Mouse (Mus musculus): ENCODE measurements around the gene Ttc28. TPM values are rescaled to one million over a fixed set of nuclear protein-coding genes. Genes with fewer than 3 reads are reported as not detected.
"Not testable (repeated sequence)": the region's sequence is repeated elsewhere in the genome, so short reads cannot be mapped to it uniquely, and the experiment has no call there.

Ttc28 gene
- total RNA-seq, 2 experiments from 2014 or later: 0.51 to 2.5 TPM

DNA sequence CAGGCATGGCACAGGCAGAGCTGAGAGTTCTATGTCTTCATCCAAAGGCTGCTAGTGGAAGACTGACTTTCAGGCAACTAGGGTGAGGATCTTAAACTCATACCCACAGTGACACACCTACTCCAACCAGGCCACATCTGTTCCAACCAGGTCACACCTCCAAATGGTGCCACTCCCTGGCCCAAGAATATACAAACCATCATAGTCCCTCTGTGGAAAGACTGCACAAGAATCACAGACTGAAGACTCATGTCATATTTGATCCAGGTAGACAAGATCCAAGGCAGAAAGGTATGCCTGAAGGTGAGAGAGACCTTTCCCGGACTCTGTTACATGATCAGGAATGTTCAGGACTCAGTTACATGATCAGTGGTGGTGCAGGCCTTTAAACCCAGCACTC, 1.1 kb upstream of the Ttc28 start:
- ATAC-seq (replicated peaks; ENCODE audit: low FRiP score, poor library complexity, severe bottlenecking): not testable (repeated sequence)

DNA sequence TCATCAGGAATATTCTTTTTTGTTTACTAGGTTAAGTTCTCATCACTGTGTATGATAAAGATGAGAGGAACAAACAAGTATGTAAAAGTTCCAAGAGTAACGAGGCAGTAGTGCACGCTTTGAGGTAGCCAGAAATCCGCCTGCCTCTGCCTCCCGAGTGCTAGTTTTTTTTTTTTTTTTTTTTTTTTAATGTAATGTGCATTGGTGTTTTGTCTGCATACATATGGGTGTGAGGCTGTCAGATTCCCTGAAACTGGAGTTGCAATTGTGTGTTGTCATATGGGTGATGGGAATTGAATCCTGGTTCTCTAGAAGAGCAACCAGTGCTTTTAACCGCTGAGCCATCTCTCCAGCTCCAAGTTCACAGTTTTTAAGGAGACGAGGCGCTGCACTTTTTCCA, 561 bp upstream of the Ttc28 start:
- no peak for ATAC-seq (replicated peaks; ENCODE audit: low FRiP score, poor library complexity, severe bottlenecking)

DNA sequence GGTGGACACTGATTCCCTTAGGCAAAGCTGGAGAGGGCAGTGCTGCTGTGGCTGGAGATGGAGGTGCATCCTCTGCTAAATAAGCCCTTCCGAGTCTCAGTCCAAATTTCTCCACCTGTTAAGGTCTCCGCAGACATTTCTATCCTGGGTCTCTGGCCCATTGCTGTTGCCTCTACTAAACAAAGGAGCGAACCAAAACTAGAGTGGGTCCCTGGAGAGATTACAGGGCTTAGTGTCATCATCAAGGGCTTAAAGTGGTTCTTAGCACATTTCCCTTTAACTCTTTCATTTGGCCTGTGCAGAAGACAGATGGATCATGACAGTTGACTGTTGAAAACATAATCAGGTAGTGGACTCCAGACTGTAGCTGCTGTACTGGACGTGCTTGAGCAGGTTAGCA, 9.0 kb downstream of the Ttc28 start:
- ATAC-seq (replicated peaks; ENCODE audit: low FRiP score, poor library complexity, severe bottlenecking): no peak

DNA sequence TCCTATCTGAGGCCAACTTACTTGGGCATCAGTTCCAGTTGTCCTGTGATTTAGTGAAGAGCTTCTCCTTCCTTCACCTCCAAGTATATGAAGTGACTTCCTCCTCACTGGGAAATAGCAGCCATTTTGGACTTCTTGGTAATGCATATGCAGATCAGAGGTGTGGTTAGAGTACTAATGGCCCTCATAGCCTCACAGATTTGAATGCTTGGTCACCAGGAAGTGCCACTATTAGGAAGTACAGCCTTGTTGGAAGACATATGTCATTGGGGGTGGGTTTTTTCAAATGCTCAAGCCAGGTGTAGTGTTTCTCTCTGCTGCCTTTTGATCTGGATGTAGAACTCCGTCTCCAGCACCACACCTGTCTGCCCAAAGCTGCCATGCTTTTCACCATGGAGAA, 10.3 kb downstream of the Ttc28 start:
- no peak for ATAC-seq (replicated peaks; ENCODE audit: low FRiP score, poor library complexity, severe bottlenecking)

DNA sequence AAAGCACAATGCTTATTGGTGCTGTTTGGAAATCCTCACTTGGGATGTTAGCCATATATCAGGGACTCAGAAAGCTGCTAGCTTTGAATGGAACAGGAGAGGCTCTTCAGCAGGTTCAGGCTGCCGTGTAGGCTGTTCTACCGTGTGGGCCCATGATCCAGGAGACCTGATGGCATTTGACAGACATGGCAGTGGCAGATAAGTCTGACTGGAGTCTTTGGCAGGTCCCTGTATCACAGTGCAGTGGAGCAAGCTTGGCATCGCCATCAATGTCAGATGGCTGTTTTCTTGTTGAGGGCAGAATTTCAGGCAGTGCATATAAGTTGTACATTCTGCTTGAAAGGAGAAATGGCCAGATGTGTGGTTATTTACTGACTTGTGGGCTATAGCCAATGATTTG, 11.0 kb downstream of the Ttc28 start:
- ATAC-seq (replicated peaks; ENCODE audit: low FRiP score, poor library complexity, severe bottlenecking): no peak

DNA sequence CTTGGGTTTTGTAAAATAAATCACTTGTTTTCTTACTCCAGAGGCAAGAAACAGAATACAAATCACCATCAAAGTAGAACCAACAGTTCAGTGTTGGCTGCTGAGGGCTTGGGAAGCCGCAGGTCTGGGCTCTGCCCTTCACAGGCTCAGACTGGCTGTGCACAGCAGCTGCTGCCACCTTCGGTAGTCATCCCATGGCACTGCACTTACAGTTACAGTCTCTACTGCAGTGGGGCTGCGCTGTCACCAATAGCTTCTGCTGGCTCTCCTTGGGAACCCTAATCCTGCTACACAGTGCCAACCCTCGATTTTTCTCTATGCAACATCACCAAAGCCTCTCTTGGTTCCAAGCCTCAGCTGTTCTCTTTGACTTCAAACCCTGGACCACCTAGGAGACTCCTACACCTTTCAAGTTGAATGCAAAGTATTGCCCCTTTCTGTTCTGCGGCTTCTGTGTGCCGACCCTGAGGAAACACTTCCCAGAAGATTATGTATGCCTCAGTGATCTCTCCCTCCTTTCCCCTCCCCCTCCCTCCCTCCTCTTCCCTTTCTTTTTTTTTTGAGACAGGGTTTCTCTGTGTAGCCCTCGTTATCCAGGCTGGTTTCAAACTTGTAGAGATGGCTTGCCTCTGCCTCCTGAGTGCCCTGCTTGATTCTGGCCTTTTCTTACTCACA, 17.6 kb downstream of the Ttc28 start:
- ATAC-seq (replicated peaks; ENCODE audit: low FRiP score, poor library complexity, severe bottlenecking): no peak

DNA sequence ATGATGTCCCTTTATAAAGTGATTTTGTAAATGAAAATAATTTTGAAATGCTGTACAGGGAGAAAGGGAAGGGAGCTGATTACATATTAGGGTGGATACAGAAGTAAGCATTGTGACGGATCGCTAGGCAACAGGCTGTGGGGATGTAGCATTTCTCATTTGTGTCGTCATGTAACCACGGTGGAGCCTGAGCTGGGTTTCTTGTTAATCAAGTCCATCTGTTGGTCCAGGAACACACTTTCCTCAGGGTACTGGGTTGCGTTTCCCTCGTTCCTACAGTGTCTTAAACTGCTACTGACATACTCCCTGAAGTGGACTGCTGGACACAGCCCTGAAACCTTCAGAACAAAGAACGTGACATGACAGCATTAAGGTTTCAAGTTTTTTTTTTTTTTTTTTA, 18.6 kb downstream of the Ttc28 start:
- no peak for ATAC-seq (replicated peaks; ENCODE audit: low FRiP score, poor library complexity, severe bottlenecking)

DNA sequence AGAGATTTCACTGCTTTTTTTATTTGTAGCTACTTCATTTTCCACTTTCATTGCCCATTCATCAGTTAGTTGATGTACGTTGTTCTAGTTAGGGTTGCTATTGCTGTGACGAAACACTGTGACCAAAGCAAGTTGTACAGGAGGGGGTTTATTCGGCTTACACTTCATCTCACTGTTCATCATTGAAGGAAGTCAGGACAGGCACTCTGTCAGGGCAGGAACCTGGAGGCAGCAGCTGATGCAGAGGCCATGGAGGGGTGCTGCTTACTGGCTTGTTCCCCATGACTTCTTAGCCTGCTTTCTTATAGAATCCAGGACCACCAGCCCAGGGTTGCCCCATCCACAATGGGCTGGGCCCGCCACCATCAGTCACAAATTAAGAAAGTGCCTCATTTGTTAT, 19.2 kb downstream of the Ttc28 start:
- ATAC-seq (replicated peaks; ENCODE audit: low FRiP score, poor library complexity, severe bottlenecking): no peak

DNA sequence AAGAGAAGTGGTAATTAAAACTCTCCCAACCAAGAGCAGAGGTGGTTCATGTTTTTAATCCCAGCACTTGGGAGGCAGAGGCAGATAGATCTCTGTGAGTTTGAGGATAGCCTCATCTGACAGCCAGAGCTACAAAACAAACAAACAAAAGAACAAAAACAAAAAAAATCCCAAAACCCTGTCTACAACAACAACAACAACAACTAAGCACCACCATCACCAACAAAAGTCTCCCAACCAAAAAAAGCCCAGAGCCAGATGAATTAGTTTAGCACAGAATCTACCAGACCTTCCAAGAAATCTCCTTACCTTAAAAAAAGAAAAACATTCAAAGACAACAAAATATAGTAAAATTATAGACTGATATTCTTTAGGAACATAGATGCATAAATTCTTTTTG, 20.7 kb downstream of the Ttc28 start:
- no peak for ATAC-seq (replicated peaks; ENCODE audit: low FRiP score, poor library complexity, severe bottlenecking)

DNA sequence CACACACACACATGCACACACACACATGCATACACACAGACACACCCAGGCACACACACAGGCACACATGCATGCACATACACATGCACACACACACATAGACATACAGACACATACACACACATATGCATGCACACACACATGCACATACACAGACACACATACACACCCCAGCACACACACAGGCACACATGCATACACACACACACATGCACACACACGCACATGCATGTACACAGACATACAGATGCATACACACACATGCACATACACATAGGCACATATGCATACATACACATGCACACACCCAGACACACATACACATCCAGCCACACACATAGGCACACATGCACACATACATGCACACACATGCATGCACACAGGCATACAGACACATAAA, 27.1 kb downstream of the Ttc28 start:
- ATAC-seq (replicated peaks; ENCODE audit: low FRiP score, poor library complexity, severe bottlenecking): no peak

DNA sequence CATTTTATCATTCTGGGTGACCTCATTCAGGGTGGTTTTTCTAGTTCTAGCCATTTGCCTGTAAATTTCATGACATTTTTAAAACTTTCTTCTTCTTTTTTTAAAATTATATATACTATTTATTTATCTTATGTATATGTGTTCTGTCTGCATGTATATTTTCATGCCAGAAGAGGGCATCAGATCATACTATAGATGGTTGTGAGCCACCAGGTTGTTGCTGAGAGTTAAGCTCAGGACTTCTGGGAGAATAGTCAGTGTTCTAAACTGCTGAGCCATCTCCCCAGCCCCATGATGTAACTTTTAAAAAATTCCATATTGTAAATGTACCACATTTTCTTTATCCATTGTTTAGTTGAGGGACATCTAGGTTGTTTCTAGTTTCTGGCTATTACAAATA, 29.3 kb downstream of the Ttc28 start:
- ATAC-seq (replicated peaks; ENCODE audit: low FRiP score, poor library complexity, severe bottlenecking): no peak

DNA sequence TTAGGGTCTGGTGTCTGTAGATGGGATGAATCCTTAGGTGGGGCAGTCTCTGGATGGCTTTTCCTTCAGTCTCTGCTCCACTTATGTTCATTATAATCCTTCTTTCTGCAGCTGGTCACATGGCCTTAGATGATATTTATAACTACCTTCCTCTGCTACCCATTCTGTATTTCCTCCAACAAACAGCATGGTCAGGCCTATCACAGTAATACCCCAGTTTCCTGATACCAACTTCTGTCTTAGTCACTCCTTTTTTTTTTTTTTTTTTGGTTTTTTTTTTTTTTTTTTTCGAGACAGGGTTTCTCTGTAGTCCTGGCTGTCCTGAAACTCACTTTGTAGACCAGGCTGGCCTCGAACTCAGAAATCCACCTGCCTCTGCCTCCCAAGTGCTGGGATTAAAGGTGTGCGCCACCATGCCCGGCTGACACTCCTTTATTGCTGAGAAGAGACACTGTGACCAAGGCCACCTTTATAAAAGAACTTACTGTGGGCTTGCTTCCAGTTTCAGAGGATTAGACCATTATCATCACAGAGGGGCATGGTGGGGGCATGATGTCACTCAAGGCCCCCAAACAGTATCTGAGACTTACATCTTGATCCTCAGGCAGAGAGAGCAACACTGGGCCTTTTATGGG, 30.5 kb downstream of the Ttc28 start:
- ATAC-seq (replicated peaks; ENCODE audit: low FRiP score, poor library complexity, severe bottlenecking): no peak

DNA sequence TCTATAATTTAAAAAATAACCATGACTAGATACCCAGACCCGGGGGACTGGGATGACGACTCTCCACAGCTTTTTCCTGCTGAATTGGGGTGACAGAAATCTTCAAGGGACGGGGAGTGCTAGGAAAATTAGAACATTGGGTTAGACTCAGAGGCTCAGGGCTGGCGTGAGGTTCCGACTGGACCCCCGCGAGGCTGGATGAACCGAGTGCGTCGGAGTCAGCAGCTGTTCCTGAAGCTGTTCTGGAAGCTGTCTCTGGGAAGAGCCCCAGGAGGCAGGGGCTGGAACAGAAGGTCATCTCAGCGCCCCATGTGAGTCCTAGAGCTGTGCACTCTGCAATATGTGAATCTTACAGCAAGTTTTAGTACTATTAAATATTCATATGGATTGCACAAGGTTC, 35.3 kb downstream of the Ttc28 start:
- ATAC-seq (replicated peaks; ENCODE audit: low FRiP score, poor library complexity, severe bottlenecking): no peak

DNA sequence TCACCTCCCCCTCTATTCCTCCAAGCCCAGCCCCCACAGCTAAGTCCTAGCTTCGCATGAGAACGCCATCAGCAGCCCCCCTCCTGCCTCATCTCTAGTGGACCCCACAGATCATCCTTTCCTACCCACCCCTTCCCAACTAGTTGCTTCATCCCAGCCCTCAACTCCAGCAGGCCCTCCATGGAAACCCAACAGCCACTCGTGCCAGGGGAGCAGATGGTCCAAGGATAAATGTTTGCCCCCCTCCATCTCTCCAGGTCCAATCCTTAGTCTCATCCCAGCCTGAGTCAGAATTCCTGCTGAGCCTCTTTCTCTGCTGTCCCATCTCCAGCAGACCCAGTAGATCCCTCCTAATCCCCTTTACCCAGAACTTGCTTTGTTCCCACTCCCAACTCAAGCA, 36.6 kb downstream of the Ttc28 start:
- ATAC-seq (replicated peaks; ENCODE audit: low FRiP score, poor library complexity, severe bottlenecking): no peak

DNA sequence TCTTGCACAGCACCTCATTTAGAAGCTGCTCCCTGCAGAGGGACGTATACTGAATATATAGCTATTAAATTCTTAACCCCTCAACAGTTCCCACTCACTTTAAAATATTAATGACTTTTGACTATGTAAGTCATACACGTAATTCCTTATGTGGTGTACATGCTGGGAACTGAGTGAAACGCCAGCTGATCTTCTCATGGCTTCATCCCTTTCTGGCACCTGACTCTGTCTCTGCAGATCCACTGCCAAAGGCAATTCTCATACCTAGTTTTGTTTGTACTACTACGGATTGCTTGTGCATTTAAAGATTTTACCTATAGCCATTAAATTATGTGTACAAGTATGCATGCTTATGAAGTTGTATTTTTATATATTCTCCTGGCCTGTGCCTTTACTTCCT, 39.9 kb downstream of the Ttc28 start:
- ATAC-seq (replicated peaks; ENCODE audit: low FRiP score, poor library complexity, severe bottlenecking): no peak

DNA sequence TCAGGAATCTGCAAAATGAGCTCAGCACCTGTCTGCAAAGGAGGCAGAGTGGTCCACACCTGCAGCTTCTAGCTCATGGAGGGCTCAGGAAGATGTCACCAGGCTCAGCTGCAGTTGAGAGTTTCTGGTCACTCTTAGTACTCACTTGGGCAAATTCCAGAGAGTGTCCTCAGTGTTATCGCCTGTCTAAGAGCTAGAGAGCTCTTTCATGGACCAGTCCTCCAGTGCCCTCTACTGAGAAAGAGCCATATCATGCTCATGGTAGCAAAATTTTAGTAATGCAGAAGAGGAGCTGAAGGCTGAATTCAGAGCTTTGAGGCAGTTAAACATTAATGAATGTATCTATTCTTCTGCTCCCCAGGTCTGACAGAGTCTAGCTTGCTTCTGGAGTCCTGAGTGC, 43.7 kb downstream of the Ttc28 start:
- ATAC-seq (replicated peaks; ENCODE audit: low FRiP score, poor library complexity, severe bottlenecking): 0 out of 2 replicates have a peak, but pooled peaks have one; percentile 52

DNA sequence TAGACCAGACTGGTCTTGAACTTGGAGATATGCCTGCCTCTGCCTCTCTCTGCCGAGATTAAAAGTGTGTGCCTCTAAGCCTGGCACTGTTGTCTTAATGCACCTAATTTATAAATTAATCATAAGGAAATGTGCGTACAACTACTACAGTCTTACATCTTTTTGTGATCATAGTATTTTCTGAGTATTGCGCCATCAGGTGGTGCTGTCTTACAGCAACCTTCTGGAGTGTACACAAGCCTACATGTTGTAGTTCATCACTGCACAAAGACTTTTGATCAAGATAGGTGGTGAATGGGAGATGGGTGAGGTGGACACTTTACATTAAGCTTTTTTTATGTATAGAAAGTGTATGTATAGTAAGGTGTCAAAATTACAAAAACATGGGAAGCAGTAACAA, 45.0 kb downstream of the Ttc28 start:
- ATAC-seq (replicated peaks; ENCODE audit: low FRiP score, poor library complexity, severe bottlenecking): no peak

DNA sequence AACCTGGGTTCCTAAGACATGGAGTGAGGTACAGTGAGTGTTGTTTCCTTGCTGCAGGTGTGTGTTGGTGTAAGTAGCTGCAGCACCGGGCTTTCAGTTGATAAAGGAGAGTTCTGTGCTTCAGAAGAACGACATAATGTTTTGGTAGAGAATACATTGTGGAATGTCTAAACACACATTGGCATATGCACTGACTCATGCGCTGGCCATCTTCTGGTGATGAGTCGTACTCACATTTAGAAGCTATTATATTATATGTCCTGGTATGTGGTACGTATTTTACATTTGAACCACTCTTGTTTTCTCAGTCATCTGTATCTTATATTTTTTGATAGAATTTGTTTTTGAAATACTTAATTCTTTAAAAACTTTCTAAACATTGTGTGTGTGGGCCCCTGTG, 46.2 kb downstream of the Ttc28 start:
- no peak for ATAC-seq (replicated peaks; ENCODE audit: low FRiP score, poor library complexity, severe bottlenecking)

DNA sequence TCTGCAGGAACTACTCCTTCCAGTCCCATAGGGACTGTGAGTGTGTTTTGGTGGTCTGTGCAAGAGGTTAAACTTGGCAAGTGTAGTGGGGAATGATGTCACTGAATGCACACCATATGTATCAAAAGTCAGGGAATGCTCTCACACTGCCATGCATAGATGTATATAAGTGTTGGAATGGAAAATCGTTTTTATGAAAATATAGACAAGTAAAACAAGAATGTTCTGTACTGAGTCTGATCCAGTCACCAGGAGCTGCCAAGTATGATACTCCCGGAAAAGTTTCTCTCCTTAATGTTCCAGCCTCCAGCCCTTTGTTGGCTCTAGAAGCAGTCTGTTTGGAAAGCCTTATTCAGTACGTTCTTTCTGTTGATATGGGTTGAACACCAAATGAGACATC, 48.7 kb downstream of the Ttc28 start:
- ATAC-seq (replicated peaks; ENCODE audit: low FRiP score, poor library complexity, severe bottlenecking): no peak

DNA sequence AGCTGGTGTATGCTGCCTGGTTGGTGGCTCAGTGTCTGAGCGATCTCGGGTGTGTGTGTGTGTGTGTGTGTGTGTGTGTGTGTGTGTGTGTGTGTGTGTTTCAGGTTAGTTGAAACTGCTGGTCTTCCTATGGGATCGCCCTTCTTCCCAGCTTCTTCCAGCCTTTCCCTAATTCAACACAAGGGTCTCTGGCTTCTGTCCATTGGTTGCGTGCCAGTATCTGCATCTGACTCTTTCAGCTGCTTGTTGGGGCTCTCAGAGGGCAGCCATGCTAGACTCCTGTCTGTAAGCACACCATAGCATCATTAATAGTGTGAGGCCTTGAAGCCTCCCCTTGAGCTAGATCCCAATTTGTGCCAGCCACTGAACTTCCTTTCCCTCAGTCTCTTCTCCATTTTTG, 49.7 kb downstream of the Ttc28 start:
- ATAC-seq (replicated peaks; ENCODE audit: low FRiP score, poor library complexity, severe bottlenecking): no peak

DNA sequence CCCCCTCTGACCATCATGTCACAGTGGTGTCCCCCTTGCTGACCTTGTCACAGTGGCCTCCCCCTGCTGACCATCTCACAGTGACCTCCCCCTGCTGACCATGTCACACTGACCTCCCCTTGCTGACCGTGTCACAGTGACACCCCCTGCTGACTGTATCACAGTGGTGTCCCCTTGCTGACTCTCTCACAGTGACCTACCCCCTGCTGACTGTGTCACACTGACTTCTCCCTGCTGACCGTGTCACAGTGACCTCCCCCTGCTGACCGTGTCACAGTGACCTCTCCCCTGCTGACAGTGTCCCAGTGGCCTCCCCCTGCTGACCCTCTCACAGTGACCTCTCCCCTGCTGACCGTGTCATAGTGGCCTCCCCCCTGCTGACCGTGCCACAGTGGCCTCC, 57.0 kb downstream of the Ttc28 start:
- 0 out of 2 replicates have a peak, but pooled peaks have one; percentile 43 for ATAC-seq (replicated peaks; ENCODE audit: low FRiP score, poor library complexity, severe bottlenecking)

DNA sequence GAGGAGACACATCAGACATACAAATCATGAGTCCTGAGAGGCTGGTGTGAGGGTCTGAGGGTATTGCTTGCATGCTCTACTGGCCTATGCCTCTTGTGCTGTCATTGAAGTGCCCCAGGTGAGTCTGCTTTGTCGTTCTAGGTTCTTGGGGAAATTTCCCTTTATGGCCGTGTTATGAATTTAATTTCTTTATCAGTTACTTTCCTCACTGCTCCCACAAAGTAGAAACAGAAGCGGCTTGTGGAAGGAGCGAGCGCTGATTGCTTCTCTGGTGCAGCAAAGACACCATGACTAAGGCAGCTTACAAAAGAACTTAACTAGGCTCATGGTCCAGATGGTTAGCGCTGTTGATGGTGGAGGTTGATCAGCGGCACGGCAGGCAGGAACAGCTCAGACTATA, 64.7 kb downstream of the Ttc28 start:
- ATAC-seq (replicated peaks; ENCODE audit: low FRiP score, poor library complexity, severe bottlenecking): no peak

All from erythroblast, adult 5-6 weeks (primary cell).